Mouse (Mus musculus): ENCODE data around the gene Fuca1. TPM values are rescaled to one million over a fixed set of nuclear protein-coding genes. Genes with fewer than 3 reads are reported as not detected.

Gene Fuca1
- polyA plus RNA-seq, 1 experiment from 2014 or later, result 39.2 TPM

GRCm38 (mm10) chr4:135950365-135950764, 29.8 kb downstream of the Fuca1 start:
- 90% methylated on average over 6 of the region's 6 CpGs for WGBS
- Histone ChIP-seq H3K9me3 (replicated peaks; ENCODE audit: control insufficient read depth, low read length) (no peaks in the 10 kb centered on the region), H3K36me3 (replicated peaks; ENCODE audit: control insufficient read depth, insufficient read depth, low read depth, low read length) (no peaks in the 10 kb centered on the region; the same call in 1 of the 2 replicates), H3K9ac (replicated peaks; ENCODE audit: low read length) (no peak overlapping the region), H3K4me1 (ENCODE audit: control insufficient read depth, insufficient read depth, low read length) (no peaks in the 10 kb centered on the region), H3K27me3 (ENCODE audit: control insufficient read depth, insufficient read depth, low read length) (no peaks in the 10 kb centered on the region), H3K27ac (replicated peaks; ENCODE audit: low read depth, low read length) (no peak overlapping the region), H3K4me3 (ENCODE audit: low read depth, low read length) (no peak overlapping the region), H3K4me2 (ENCODE audit: low read depth, low read length) (no peak overlapping the region)
- no peak for DNase-seq (ENCODE audit: low spot score)
- ATAC-seq (replicated peaks; ENCODE audit: insufficient number of reproducible peaks, low FRiP score, low TSS enrichment, low read depth), result no peak

- Histone ChIP-seq H3K4me1 (ENCODE audit: control insufficient read depth, insufficient read depth, low read length) (no peaks in the 10 kb centered on the region), H3K4me3 (ENCODE audit: low read depth, low read length) (no peak overlapping the region), H3K9ac (replicated peaks; ENCODE audit: low read length) (no peak overlapping the region), H3K27ac (replicated peaks; ENCODE audit: low read depth, low read length) (no peak overlapping the region), H3K4me2 (ENCODE audit: low read depth, low read length) (no peak overlapping the region), H3K9me3 (replicated peaks; ENCODE audit: control insufficient read depth, low read length) (no peaks in the 10 kb centered on the region), H3K36me3 (replicated peaks; ENCODE audit: control insufficient read depth, insufficient read depth, low read depth, low read length) (no peaks in the 10 kb centered on the region; the same call in 1 of the 2 replicates), H3K27me3 (ENCODE audit: control insufficient read depth, insufficient read depth, low read length) (no peaks in the 10 kb centered on the region)
- WGBS, result 90% methylated on average over 3 of the region's 3 CpGs
- no peak for DNase-seq (ENCODE audit: low spot score)
- no peak for ATAC-seq (replicated peaks; ENCODE audit: insufficient number of reproducible peaks, low FRiP score, low TSS enrichment, low read depth)
Measured at GRCm38 (mm10) chr4:135951505-135951904, 31.0 kb downstream of the Fuca1 start.

DNA sequence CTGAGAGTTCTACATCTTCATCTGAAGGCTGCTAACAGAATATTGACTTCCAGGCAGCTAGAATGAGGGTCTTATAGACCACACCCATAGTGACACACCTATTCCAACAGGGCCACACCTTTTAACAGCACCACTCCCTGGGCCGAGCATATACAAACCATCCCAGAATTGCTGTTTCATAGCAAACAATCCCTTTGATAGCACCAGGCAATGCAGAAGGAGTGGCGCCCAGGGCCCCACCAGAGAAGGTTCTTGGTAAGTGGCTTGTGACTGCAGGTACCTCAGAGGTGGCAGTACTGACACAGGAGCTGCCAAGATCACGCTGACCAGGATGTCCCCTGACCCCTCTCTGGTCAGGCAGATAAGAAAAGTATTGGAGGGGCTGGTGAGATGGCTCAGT, 32.6 kb downstream of the Fuca1 start:
- WGBS, result 89% methylated on average over 3 of the region's 3 CpGs
- no peaks in the 10 kb centered on the region for H3K27me3 ChIP-seq (ENCODE audit: control insufficient read depth, insufficient read depth, low read length)

DNA sequence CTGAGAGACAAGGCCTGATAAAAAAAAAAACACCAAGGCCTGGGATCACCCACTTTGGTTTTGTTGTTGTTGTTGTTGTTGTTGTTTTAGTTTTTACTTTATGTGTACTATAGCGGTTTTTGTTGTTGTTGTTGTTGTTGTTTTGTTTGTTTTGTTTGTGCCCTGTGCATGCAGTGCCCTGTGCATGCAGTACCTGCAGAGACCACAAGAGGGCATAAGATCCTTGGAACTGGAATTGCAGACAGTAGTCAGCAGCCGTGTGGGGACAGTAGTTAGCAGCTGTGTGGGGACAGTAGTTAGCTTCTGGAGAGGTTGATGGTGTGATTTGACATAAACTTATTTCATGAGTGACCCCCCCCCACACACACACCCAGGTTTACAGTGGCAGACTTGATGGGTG, 33.7 kb downstream of the Fuca1 start:
- H3K27ac ChIP-seq (replicated peaks; ENCODE audit: low read depth, low read length), result no peak overlapping the region
- H3K9me3 ChIP-seq (replicated peaks; ENCODE audit: control insufficient read depth, low read length), result no peaks in the 10 kb centered on the region
- ATAC-seq (replicated peaks; ENCODE audit: insufficient number of reproducible peaks, low FRiP score, low TSS enrichment, low read depth) (no peak; the same call in 1 of the 2 replicates), DNase-seq (ENCODE audit: low spot score) (peak; percentile 81)
- no peaks in the 10 kb centered on the region for H3K4me1 ChIP-seq (ENCODE audit: control insufficient read depth, insufficient read depth, low read length)
- H3K4me2 ChIP-seq (ENCODE audit: low read depth, low read length), result no peak overlapping the region
- no peak overlapping the region for H3K9ac ChIP-seq (replicated peaks; ENCODE audit: low read length)
- H3K27me3 ChIP-seq (ENCODE audit: control insufficient read depth, insufficient read depth, low read length), result no peaks in the 10 kb centered on the region
- WGBS, result 15% methylated on average over 2 of the region's 2 CpGs
- H3K36me3 ChIP-seq (replicated peaks; ENCODE audit: control insufficient read depth, insufficient read depth, low read depth, low read length), result no peaks in the 10 kb centered on the region; the same call in 1 of the 2 replicates
- H3K4me3 ChIP-seq (ENCODE audit: low read depth, low read length), result no peak overlapping the region

More for the DNA sequence above, 32.6 kb downstream of the Fuca1 start:
- H3K27ac ChIP-seq (replicated peaks; ENCODE audit: low read depth, low read length), result no peak overlapping the region
- no peak for ATAC-seq (replicated peaks; ENCODE audit: insufficient number of reproducible peaks, low FRiP score, low TSS enrichment, low read depth)
- no peaks in the 10 kb centered on the region; the same call in 1 of the 2 replicates for H3K36me3 ChIP-seq (replicated peaks; ENCODE audit: control insufficient read depth, insufficient read depth, low read depth, low read length)
- H3K4me2 ChIP-seq (ENCODE audit: low read depth, low read length), result no peak overlapping the region
- H3K9ac ChIP-seq (replicated peaks; ENCODE audit: low read length), result no peak overlapping the region
- DNase-seq (ENCODE audit: low spot score), result no peak
- no peaks in the 10 kb centered on the region for H3K4me1 ChIP-seq (ENCODE audit: control insufficient read depth, insufficient read depth, low read length)
- no peak overlapping the region for H3K4me3 ChIP-seq (ENCODE audit: low read depth, low read length)
- H3K9me3 ChIP-seq (replicated peaks; ENCODE audit: control insufficient read depth, low read length), result no peaks in the 10 kb centered on the region

- WGBS, result 82% methylated on average over 9 of the region's 9 CpGs
- Histone ChIP-seq H3K4me3 (ENCODE audit: low read depth, low read length) (no peak overlapping the region), H3K4me1 (ENCODE audit: control insufficient read depth, insufficient read depth, low read length) (no peaks in the 10 kb centered on the region), H3K4me2 (ENCODE audit: low read depth, low read length) (no peak overlapping the region), H3K9me3 (replicated peaks; ENCODE audit: control insufficient read depth, low read length) (no peaks in the 10 kb centered on the region), H3K27me3 (ENCODE audit: control insufficient read depth, insufficient read depth, low read length) (no peaks in the 10 kb centered on the region), H3K27ac (replicated peaks; ENCODE audit: low read depth, low read length) (no peak overlapping the region), H3K9ac (replicated peaks; ENCODE audit: low read length) (no peak overlapping the region), H3K36me3 (replicated peaks; ENCODE audit: control insufficient read depth, insufficient read depth, low read depth, low read length) (no peaks in the 10 kb centered on the region; the same call in 1 of the 2 replicates)
- DNase-seq (ENCODE audit: low spot score) (no peak), ATAC-seq (replicated peaks; ENCODE audit: insufficient number of reproducible peaks, low FRiP score, low TSS enrichment, low read depth) (no peak)
Measured at GRCm38 (mm10) chr4:135955886-135956285, 35.4 kb downstream of the Fuca1 start.

DNA sequence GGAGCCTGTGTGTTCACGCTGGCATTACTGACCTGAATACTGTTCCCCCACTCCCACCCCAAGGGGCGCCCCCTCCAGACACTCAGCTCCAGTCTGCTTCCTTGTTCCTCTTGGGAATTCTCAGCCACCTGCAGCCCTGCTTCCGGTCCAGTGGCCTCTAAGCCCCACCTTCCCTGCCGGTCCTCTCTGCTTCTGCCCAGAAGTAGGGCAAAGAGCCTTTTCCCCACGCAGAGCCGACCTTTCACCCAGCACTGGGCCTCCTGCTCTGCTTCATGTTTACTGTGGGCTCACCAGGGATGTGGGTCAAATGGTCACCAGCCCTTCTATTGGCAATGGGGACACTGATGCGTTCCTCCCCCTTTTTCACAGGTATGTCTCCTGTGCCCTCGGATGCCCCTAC, 37.8 kb downstream of the Fuca1 start:
- no peaks in the 10 kb centered on the region; the same call in 1 of the 2 replicates for H3K4me1 ChIP-seq (ENCODE audit: control insufficient read depth, insufficient read depth, low read length)
- no peak overlapping the region for H3K27ac ChIP-seq (replicated peaks; ENCODE audit: low read depth, low read length)
- H3K9ac ChIP-seq (replicated peaks; ENCODE audit: low read length), result no peak overlapping the region
- DNase-seq (ENCODE audit: low spot score) (no peak), ATAC-seq (replicated peaks; ENCODE audit: insufficient number of reproducible peaks, low FRiP score, low TSS enrichment, low read depth) (no peak)
- no peaks in the 10 kb centered on the region for H3K36me3 ChIP-seq (replicated peaks; ENCODE audit: control insufficient read depth, insufficient read depth, low read depth, low read length)
- 59% methylated on average over 8 of the region's 8 CpGs for WGBS
- H3K4me3 ChIP-seq (ENCODE audit: low read depth, low read length), result no peak overlapping the region
- H3K27me3 ChIP-seq (ENCODE audit: control insufficient read depth, insufficient read depth, low read length), result no peaks in the 10 kb centered on the region
- H3K4me2 ChIP-seq (ENCODE audit: low read depth, low read length), result no peak overlapping the region
- H3K9me3 ChIP-seq (replicated peaks; ENCODE audit: control insufficient read depth, low read length), result no peaks in the 10 kb centered on the region

GRCm38 (mm10) chr4:135960717-135961116, 40.2 kb downstream of the Fuca1 start:
- no peak overlapping the region for H3K4me3 ChIP-seq (ENCODE audit: low read depth, low read length)
- ATAC-seq (replicated peaks; ENCODE audit: insufficient number of reproducible peaks, low FRiP score, low TSS enrichment, low read depth), result no peak
- 27% methylated on average over 5 of the region's 5 CpGs for WGBS
- H3K4me1 ChIP-seq (ENCODE audit: control insufficient read depth, insufficient read depth, low read length), result no peaks in the 10 kb centered on the region; the same call in 1 of the 2 replicates
- H3K27ac ChIP-seq (replicated peaks; ENCODE audit: low read depth, low read length), result no peak overlapping the region
- no peaks in the 10 kb centered on the region for H3K27me3 ChIP-seq (ENCODE audit: control insufficient read depth, insufficient read depth, low read length)
- no peaks in the 10 kb centered on the region for H3K36me3 ChIP-seq (replicated peaks; ENCODE audit: control insufficient read depth, insufficient read depth, low read depth, low read length)
- H3K9ac ChIP-seq (replicated peaks; ENCODE audit: low read length), result no peak overlapping the region; the same call in 1 of the 2 replicates
- DNase-seq (ENCODE audit: low spot score), result peak; percentile 91
- no peak overlapping the region for H3K4me2 ChIP-seq (ENCODE audit: low read depth, low read length)
- no peaks in the 10 kb centered on the region for H3K9me3 ChIP-seq (replicated peaks; ENCODE audit: control insufficient read depth, low read length)

DNA sequence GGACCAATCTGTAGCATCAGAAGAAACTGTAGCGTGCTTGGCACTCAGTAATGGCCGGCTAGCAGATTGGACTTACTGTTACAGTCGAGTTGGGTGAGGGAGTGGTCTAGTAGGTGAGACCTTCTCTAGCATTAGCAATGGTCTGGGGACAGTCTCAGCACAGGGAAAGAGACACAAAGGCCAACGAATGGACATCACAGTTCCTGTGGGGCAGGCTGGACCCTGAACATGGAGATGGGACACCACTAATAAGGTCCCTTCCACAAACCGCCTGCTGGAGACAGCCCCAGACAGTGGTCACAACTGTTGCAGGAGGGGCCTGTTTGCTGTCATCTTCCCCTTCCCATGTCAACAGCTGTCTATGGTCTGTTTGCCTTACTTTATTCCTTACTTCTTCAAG, 41.2 kb downstream of the Fuca1 start:
- Histone ChIP-seq H3K9ac (replicated peaks; ENCODE audit: low read length) (no peak overlapping the region), H3K36me3 (replicated peaks; ENCODE audit: control insufficient read depth, insufficient read depth, low read depth, low read length) (no peaks in the 10 kb centered on the region), H3K4me3 (ENCODE audit: low read depth, low read length) (no peak overlapping the region), H3K4me1 (ENCODE audit: control insufficient read depth, insufficient read depth, low read length) (no peaks in the 10 kb centered on the region; the same call in 1 of the 2 replicates), H3K4me2 (ENCODE audit: low read depth, low read length) (no peak overlapping the region), H3K9me3 (replicated peaks; ENCODE audit: control insufficient read depth, low read length) (no peaks in the 10 kb centered on the region), H3K27ac (replicated peaks; ENCODE audit: low read depth, low read length) (no peak overlapping the region), H3K27me3 (ENCODE audit: control insufficient read depth, insufficient read depth, low read length) (no peaks in the 10 kb centered on the region)
- DNase-seq (ENCODE audit: low spot score), result no peak
- no peak for ATAC-seq (replicated peaks; ENCODE audit: insufficient number of reproducible peaks, low FRiP score, low TSS enrichment, low read depth)
- WGBS, result 84% methylated on average over 5 of the region's 5 CpGs
